Mouse (Mus musculus) olfactory bulb, adult 2 months (tissue): Measurements from ENCODE around the gene Mei4. TPM values are rescaled to one million over a fixed set of nuclear protein-coding genes. Genes with fewer than 3 reads are reported as not detected.

ENCODE experiments used
- H3K27ac ChIP-seq: fragments of 200-500 bp; 2 replicates; pipeline ENCODE4 v1.5.1; 2012; ENCODE audit warnings: low read depth, low read length; ENCODE audit not compliant: insufficient read depth
- H3K4me1 ChIP-seq: fragments of 200-500 bp; 2 replicates; pipeline ENCODE4 v1.6.1; 2012; ENCODE audit warnings: low read length; ENCODE audit not compliant: control insufficient read depth, insufficient read depth
- H3K4me3 ChIP-seq: fragments of 200-500 bp; 2 replicates; pipeline ENCODE4 v1.5.1; 2012; ENCODE audit warnings: mild to moderate bottlenecking, low read depth, low read length, moderate library complexity; ENCODE audit not compliant: insufficient read depth
- CTCF ChIP-seq: fragments of 200-500 bp; IDR thresholded peaks from 2 replicates; pipeline ENCODE4 v1.5.1; 2012; ENCODE audit warnings: low read depth, mild to moderate bottlenecking, low read length, moderate library complexity; ENCODE audit not compliant: insufficient read depth
- POLR2A ChIP-seq: fragments of 200-500 bp; IDR thresholded peaks from 2 replicates; pipeline ENCODE4 v1.6.1; 2012; ENCODE audit warnings: mild to moderate bottlenecking, low read depth, low read length, moderate library complexity; ENCODE audit not compliant: insufficient read depth
- WGBS: fragments of 180-500 bp; shearing (Covaris S2); methylation state at CpG from one replicate; pipeline ENCODE4 v1.1.7; 2018; 5-methylcytosine and 5-hydroxymethylcytosine counted together
- polyA plus RNA-seq: library from polyadenylated mRNA; stranded (reverse); fragments of >200 nt; gene quantifications from 2 replicates; pipeline ENCODE4 v1.2.4, GENCODE M21; 2012; ENCODE audit warnings: low replicate concordance; ENCODE audit not compliant: missing spikeins, insufficient read depth, insufficient read length

Mei4 gene
- not detected in 2 replicates for polyA plus RNA-seq

GRCm38 (mm10) chr9:81863181-81863887 lies at the start of gene Mei4:
TSS of gene Mei4 (plus strand) at chr9:81863670.
- H3K4me1 ChIP-seq: peaks cover 4% of the 10 kb centered on the region; the same call in 1 of the 2 replicates
- WGBS: 2% methylated on average over 32 of the region's 32 CpGs
- TF ChIP-seq CTCF (peak; percentile 44; the same call in 1 of the 2 replicates), POLR2A (no peak)
- peak within 1 kb of the TSS; percentile 48 for H3K4me3 ChIP-seq
- no peak within 1 kb of the TSS for H3K27ac ChIP-seq

GRCm38 (mm10) chr9:81819715-81820373 lies 43.6 kb upstream of the Mei4 start:
- H3K27ac ChIP-seq: no peak overlapping the region
- no peaks in the 10 kb centered on the region for H3K4me1 ChIP-seq
- TF ChIP-seq CTCF: no peak
- no peak for TF ChIP-seq POLR2A
- WGBS: 87% methylated on average over 1 of the region's 1 CpGs
- H3K4me3 ChIP-seq: no peak overlapping the region

GRCm38 (mm10) chr9:81827560-81827959 lies 35.9 kb upstream of the Mei4 start:
- Histone ChIP-seq H3K4me1 (no peaks in the 10 kb centered on the region), H3K4me3 (no peak overlapping the region)
- 89% methylated on average over 2 of the region's 2 CpGs for WGBS

GRCm38 (mm10) chr9:81834056-81834455 lies 29.4 kb upstream of the Mei4 start:
- TF ChIP-seq POLR2A (no peak), CTCF (no peak)
- Histone ChIP-seq H3K27ac (no peak overlapping the region), H3K4me3 (no peak overlapping the region), H3K4me1 (no peaks in the 10 kb centered on the region)

More at GRCm38 (mm10) chr9:81827560-81827959, 35.9 kb upstream of the Mei4 start:
- TF ChIP-seq CTCF (no peak), POLR2A (no peak)
- H3K27ac ChIP-seq: no peak overlapping the region

GRCm38 (mm10) chr9:81858861-81859260 lies 4.6 kb upstream of the Mei4 start:
- WGBS: 38% methylated on average over 1 of the region's 1 CpGs
- H3K27ac ChIP-seq: no peak overlapping the region
- peaks cover 4% of the 10 kb centered on the region; the same call in 1 of the 2 replicates for H3K4me1 ChIP-seq
- TF ChIP-seq POLR2A: no peak
- no peak for TF ChIP-seq CTCF
- H3K4me3 ChIP-seq: no peak overlapping the region

GRCm38 (mm10) chr9:81863888-81864234 lies 391 bp downstream of the Mei4 start:
- peak overlapping the region; percentile 48 for H3K4me3 ChIP-seq

GRCm38 (mm10) chr9:81866032-81866431 lies 2.6 kb downstream of the Mei4 start:
- H3K4me3 ChIP-seq: no peak overlapping the region
- H3K4me1 ChIP-seq: peaks cover 4% of the 10 kb centered on the region; the same call in 1 of the 2 replicates
- no peak for TF ChIP-seq POLR2A
- no peak overlapping the region for H3K27ac ChIP-seq
- WGBS: 88% methylated on average over 2 of the region's 2 CpGs

More at GRCm38 (mm10) chr9:81863888-81864234, 391 bp downstream of the Mei4 start:
- TF ChIP-seq POLR2A: no peak
- no peak for TF ChIP-seq CTCF
- H3K4me1 ChIP-seq: peaks cover 4% of the 10 kb centered on the region; the same call in 1 of the 2 replicates
- H3K27ac ChIP-seq: no peak overlapping the region
- 26% methylated on average over 13 of the region's 13 CpGs for WGBS

- TF ChIP-seq CTCF: no peak
- TF ChIP-seq POLR2A: no peak
- H3K4me3 ChIP-seq: no peak overlapping the region
- H3K27ac ChIP-seq: no peak overlapping the region
- H3K4me1 ChIP-seq: no peaks in the 10 kb centered on the region
- 76% methylated on average over 1 of the region's 1 CpGs for WGBS
Measured at GRCm38 (mm10) chr9:81921456-81921855, 58.0 kb downstream of the Mei4 start.

- no peaks in the 10 kb centered on the region for H3K4me1 ChIP-seq
- H3K4me3 ChIP-seq: no peak overlapping the region
- TF ChIP-seq CTCF (no peak), POLR2A (no peak)
- no peak overlapping the region for H3K27ac ChIP-seq
Measured at GRCm38 (mm10) chr9:81924744-81925143, 61.3 kb downstream of the Mei4 start.

GRCm38 (mm10) chr9:81940533-81940932 lies 77.1 kb downstream of the Mei4 start:
- no peak overlapping the region for H3K4me3 ChIP-seq
- H3K27ac ChIP-seq: no peak overlapping the region
- no peak for TF ChIP-seq CTCF
- TF ChIP-seq POLR2A: no peak
- 0 out of 2 replicates have a peak, but pooled peaks cover 3% of the 10 kb centered on the region for H3K4me1 ChIP-seq
- WGBS: 89% methylated on average over 4 of the region's 4 CpGs
